Mouse (Mus musculus) G1E (cell line): Measurements from ENCODE around the gene Parl. TPM values are rescaled to one million over a fixed set of nuclear protein-coding genes. Genes with fewer than 3 reads are reported as not detected.
A peak's percentile ranks its signal among the peaks of the same experiment; 100 is the strongest.

Experiments used
- ATAC-seq: 2 replicates; pipeline ENCODE4 v1.8.0; 2016; ENCODE audit warnings: mild to moderate bottlenecking; ENCODE audit not compliant: insufficient number of reproducible peaks, poor library complexity, low FRiP score, severe bottlenecking; ENCODE audit errors: extremely low read depth
- DNase-seq: peaks from one replicate; pipeline ENCODE4 v3.0.0; 2012; ENCODE audit warnings: low spot score
- H3K27me3 ChIP-seq: 2 replicates; pipeline ENCODE4 v1.6.1; 2012; ENCODE audit warnings: mild to moderate bottlenecking, low read length, inconsistent platforms; ENCODE audit not compliant: insufficient read depth
- H3K36me3 ChIP-seq: replicated peaks from 2 replicates; pipeline ENCODE3; 2012; ENCODE audit warnings: mild to moderate bottlenecking, inconsistent platforms
- H3K4me1 ChIP-seq: 2 replicates; pipeline ENCODE4 v1.6.1; 2012; ENCODE audit warnings: low read depth, low read length, inconsistent platforms, mixed read lengths; ENCODE audit not compliant: insufficient read depth
- H3K4me3 ChIP-seq: 2 replicates; pipeline ENCODE4 v1.5.1; 2012; ENCODE audit warnings: low read depth, mild to moderate bottlenecking, inconsistent platforms, low read length, moderate library complexity, mixed read lengths
- H3K9me3 ChIP-seq: replicated peaks from 2 replicates; pipeline ENCODE4 v1.6.1; 2012; ENCODE audit warnings: inconsistent platforms
- CTCF ChIP-seq: IDR thresholded peaks from 2 replicates; pipeline ENCODE4 v1.5.1; 2012; ENCODE audit warnings: low read depth, low read length, inconsistent platforms, mixed read lengths
- GATA1 ChIP-seq: IDR thresholded peaks from 2 replicates; pipeline ENCODE4 v1.6.1; 2012; ENCODE audit warnings: borderline replicate concordance, low read length, inconsistent platforms, mixed read lengths
- GATA2 ChIP-seq: IDR thresholded peaks from 2 replicates; pipeline ENCODE4 v1.6.1; 2012; ENCODE audit warnings: low read depth, low read length, inconsistent platforms, borderline replicate concordance
- POLR2AphosphoS5 ChIP-seq: IDR thresholded peaks from 2 replicates; pipeline ENCODE4 v1.6.1; 2012; ENCODE audit warnings: low read depth, low read length, inconsistent platforms; ENCODE audit not compliant: insufficient replicate concordance
- TAL1 ChIP-seq: conservative IDR thresholded peaks from 2 replicates; pipeline ENCODE4 v1.6.1; 2012; ENCODE audit warnings: low read depth, low read length, inconsistent platforms, mixed read lengths
- polyA plus RNA-seq: library from polyadenylated mRNA; stranded (reverse); fragments of >175 nt; gene quantifications from 2 replicates; pipeline ENCODE4 v1.2.3, GENCODE M21; 2012
- total RNA-seq, 2 experiments: library from RNA; stranded (forward) in 1 of 2; stranded (reverse) in 1 of 2; fragments of 200-1000 nt in 1 of 2; fragments of >200 nt in 1 of 2; fragmentation: Nextera tagmentation in 1 of 2; gene quantifications; 2 replicates each; pipeline ENCODE4 v1.2.3; 2014 to 2017

The Parl gene
- 68.8 and 70.4 TPM in 2 replicates for total RNA-seq (2014; fragmentation: Nextera tagmentation)
- total RNA-seq (2017), result 85.7 and 131 TPM in 2 replicates
- polyA plus RNA-seq, result 301 and 317 TPM in 2 replicates

DNA sequence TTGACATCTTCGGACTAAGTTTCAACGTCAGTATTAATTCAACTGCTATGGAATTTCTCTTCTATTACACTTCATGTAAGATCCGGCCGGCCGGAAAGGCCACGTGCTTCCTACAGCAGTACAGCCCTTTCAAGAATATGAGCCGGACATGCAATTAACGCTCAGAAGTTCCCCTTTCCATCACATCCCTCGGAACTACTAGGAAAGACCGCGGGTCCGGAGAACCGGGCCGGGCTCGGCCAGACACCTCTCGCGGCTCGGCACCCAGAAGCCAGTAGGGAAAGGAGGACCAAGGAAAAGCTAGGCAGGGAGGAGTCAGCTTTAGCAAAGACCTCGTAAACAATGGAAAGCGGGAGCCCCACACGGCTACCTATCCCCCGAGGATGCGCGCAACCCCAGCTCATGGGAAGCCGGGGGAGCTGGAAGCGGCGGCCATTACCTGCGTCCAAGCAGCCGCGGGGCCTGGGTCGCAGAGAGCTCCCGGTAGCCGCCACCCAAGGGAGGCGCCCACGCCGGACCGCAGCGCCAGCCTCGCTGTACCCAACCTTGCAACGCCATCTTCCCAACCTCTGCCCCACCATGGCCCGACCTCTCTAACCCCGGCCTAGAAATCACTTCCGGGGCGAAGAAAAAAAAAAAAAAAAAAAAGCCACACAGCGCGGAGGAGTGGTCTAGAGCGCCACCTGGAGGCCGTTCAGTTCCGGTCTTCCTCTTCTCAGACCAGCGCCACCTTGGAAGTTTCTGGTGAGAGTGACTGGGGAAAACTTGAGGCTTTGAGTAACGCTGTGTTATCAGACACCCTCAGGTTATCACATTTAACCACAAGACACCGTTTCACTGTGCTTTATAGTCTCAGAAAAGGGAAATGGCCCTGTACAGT is at the start of gene Parl:
Gene Parl, minus strand, starts transcription at position 618 of the 880 bp plus-strand sequence.
- H3K4me1 ChIP-seq, result peaks cover 55% of the 10 kb centered on the region
- TF ChIP-seq POLR2AphosphoS5, result no peak
- TF ChIP-seq TAL1, result peak; percentile 88
- TF ChIP-seq GATA2, result no peak
- 0 out of 2 replicates have a peak, but pooled peaks have one; percentile 31 for TF ChIP-seq CTCF
- TF ChIP-seq GATA1, result no peak
- peak; percentile 86 for ATAC-seq

GRCm38 (mm10) chr16:20345464-20345863 is 43.3 kb upstream of the Parl start:
- H3K27me3 ChIP-seq, result no peaks in the 10 kb centered on the region
- H3K4me3 ChIP-seq, result no peak overlapping the region
- TF ChIP-seq GATA2, result no peak
- no peaks in the 10 kb centered on the region for H3K4me1 ChIP-seq
- ATAC-seq (no peak), DNase-seq (no peak)
- H3K9me3 ChIP-seq, result no peaks in the 10 kb centered on the region
- H3K36me3 ChIP-seq, result peaks cover 16% of the 10 kb centered on the region

More for the DNA sequence above, at the start of gene Parl:
- peak; percentile 73 for DNase-seq
- H3K27me3 ChIP-seq, result peaks cover 7% of the 10 kb centered on the region
- no peaks in the 10 kb centered on the region for H3K9me3 ChIP-seq
- H3K36me3 ChIP-seq, result peaks cover 29% of the 10 kb centered on the region
- peak within 1 kb of the TSS; percentile 89 for H3K4me3 ChIP-seq

DNA sequence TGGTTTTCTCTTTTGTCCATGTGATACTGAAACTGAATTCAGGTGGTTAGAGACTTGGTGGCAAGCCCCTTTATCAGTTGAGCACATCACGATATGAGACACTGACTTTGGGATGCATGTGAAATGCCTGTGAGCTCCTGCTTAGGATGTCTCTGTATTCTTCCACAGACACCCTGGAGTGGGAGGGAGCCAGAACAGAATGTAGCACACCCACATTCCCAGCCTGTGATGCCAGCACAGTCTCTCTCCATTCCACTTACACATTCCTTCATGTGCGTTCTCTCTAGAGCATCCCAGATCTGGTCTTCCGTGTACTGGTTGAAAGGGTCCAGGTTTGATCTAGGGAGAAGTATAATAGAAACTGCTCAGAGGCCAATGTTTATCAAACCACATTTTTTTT is 36.4 kb upstream of the Parl start:
- H3K36me3 ChIP-seq, result peaks cover 22% of the 10 kb centered on the region
- TF ChIP-seq GATA2 (no peak), GATA1 (no peak), POLR2AphosphoS5 (no peak), CTCF (no peak), TAL1 (no peak)
- H3K9me3 ChIP-seq, result no peaks in the 10 kb centered on the region
- ATAC-seq, result no peak
- H3K4me3 ChIP-seq, result no peak overlapping the region
- H3K4me1 ChIP-seq, result no peaks in the 10 kb centered on the region
- H3K27me3 ChIP-seq, result no peaks in the 10 kb centered on the region
- DNase-seq, result no peak

DNA sequence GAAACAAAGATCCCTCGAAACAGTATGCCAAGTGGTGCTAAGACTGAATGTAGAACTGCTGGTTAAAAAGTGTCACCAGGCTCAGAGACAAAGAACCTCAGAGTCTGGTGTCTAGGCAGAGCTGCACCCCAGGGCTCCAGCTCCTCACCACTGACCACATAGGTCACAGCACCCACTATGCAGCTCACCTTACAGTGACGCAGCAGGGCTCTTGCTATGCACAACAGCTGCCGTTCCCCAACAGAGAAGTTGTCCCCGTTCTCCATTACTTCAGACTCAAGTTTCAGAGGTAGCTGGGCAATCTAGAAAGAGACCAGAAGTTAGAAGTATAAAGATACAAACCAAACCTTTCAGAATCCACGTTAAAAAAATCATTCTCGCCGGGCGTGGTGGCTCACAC is 32.7 kb upstream of the Parl start:
- Histone ChIP-seq H3K4me3 (no peak overlapping the region), H3K27me3 (no peaks in the 10 kb centered on the region), H3K9me3 (no peaks in the 10 kb centered on the region), H3K4me1 (no peaks in the 10 kb centered on the region), H3K36me3 (peaks cover 35% of the 10 kb centered on the region)
- DNase-seq (no peak), ATAC-seq (no peak)
- no peak for TF ChIP-seq CTCF
- TF ChIP-seq TAL1, result no peak
- no peak for TF ChIP-seq GATA2
- TF ChIP-seq POLR2AphosphoS5, result no peak
- no peak for TF ChIP-seq GATA1

DNA sequence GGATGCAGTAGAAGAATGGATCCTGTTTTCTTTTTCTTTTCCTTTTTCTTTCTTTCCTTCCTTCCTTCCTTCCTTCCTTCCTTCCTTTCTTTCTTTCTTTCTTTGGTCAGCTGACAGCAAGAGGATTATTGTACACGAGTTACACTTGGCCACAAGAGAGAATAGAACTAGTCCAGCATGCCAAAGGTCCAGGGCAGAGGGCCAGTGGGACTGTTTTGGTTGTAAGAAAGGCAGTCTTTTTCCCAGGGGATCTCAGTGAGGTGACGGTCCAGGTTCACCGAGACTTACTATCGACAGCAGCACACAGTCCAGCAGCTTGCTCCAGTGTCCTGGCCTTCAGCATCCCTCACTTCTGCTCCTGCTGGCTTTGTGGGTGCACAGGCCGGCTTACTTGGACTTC is 26.1 kb upstream of the Parl start:
- H3K9me3 ChIP-seq, result no peaks in the 10 kb centered on the region
- peaks cover 9% of the 10 kb centered on the region for H3K4me1 ChIP-seq
- no peak for ATAC-seq
- H3K27me3 ChIP-seq, result peaks cover 9% of the 10 kb centered on the region
- no peak for DNase-seq
- TF ChIP-seq GATA1 (no peak), CTCF (no peak), POLR2AphosphoS5 (no peak), TAL1 (no peak), GATA2 (no peak)
- no peak overlapping the region for H3K4me3 ChIP-seq
- peaks cover 18% of the 10 kb centered on the region for H3K36me3 ChIP-seq

DNA sequence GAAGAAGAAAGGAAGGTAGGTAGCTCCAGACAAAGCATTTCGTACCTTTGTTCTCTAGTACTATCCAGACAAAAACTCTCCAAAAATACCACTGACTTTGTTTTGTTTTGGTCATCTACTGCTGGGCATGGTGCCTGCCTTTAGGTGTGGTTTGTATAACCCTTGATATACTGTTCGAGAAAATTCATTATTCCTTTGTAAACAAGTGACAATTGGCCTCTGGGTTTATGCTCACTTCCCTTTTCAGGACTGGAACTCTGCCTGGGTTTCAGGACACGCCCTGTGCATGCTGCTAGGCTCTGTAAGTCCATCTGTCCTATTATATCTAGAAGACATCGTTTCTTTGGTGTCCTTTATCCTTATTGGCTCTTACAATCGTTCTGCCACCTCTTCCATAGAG is 23.1 kb upstream of the Parl start, which contains the start of gene Cyp2ab1:
Gene Cyp2ab1, minus strand, starts transcription at position 119 of the 400 bp plus-strand sequence.
- H3K4me1 ChIP-seq, result peaks cover 9% of the 10 kb centered on the region
- H3K9me3 ChIP-seq, result no peaks in the 10 kb centered on the region
- ATAC-seq (no peak), DNase-seq (no peak)
- H3K27me3 ChIP-seq, result peaks cover 20% of the 10 kb centered on the region
- H3K36me3 ChIP-seq, result no peaks in the 10 kb centered on the region
- no peak for TF ChIP-seq TAL1
- TF ChIP-seq POLR2AphosphoS5, result no peak
- TF ChIP-seq CTCF, result no peak
- TF ChIP-seq GATA2, result no peak
- no peak for TF ChIP-seq GATA1
- H3K4me3 ChIP-seq, result no peak within 1 kb of the TSS
